Mouse (Mus musculus) left cerebral cortex, adult 18-20 months (tissue): Measurements from ENCODE around the gene Slx4ip. TPM values are rescaled to one million over a fixed set of nuclear protein-coding genes. Genes with fewer than 3 reads are reported as not detected.

Experiments used
- DNase-seq, 2 experiments: peaks; one replicate each; pipeline ENCODE4 v3.0.0; 2021 to 2022; ENCODE audit warnings: low spot score in 2 of 2, mixed read lengths in 1 of 2
- total RNA-seq, 2 experiments: library from RNA; stranded (reverse); gene quantifications; 2 replicates each; pipeline ENCODE4 v1.2.3; 2021

The Slx4ip gene
- total RNA-seq, 2 experiments from 2014 or later, result 8.1 to 8.3 TPM

DNA sequence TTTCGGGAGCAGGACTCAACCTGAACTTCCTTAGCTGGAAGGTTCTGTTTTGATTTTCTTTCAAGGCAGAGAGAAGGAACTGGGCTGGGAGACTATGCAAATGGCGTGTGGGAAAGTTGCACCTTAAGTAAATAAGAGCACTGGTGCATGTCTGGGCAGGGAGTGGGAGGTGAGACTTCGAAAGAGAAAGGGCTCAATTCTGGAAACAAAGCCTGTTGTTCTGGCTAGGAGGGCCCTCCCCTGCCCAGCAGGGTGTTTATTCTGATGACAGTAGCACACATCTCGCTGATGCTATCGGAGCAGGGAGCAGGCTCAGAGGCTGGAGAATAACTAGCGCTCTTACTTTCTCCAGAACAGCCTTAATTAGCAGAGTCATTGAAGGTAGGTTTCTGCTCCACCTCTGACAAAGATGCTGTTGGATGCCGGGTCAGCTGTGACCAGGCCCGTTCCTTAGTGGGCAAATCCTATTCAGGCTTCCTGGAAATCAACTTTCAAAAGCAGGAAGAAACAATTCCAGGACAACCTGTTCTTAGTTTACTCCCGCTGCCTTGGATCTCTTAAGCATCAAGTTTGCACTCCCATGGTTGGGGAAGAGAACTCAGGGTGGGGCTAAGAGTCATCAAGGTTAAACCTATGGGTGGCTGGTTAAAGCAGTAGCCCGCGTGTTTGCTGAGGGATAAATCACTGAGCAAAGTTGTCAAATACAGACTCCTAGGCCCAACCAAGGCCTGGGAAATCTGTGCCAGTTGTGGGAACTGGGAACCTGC is 207.4 kb downstream of the Slx4ip start:
- no peak for DNase-seq

DNA sequence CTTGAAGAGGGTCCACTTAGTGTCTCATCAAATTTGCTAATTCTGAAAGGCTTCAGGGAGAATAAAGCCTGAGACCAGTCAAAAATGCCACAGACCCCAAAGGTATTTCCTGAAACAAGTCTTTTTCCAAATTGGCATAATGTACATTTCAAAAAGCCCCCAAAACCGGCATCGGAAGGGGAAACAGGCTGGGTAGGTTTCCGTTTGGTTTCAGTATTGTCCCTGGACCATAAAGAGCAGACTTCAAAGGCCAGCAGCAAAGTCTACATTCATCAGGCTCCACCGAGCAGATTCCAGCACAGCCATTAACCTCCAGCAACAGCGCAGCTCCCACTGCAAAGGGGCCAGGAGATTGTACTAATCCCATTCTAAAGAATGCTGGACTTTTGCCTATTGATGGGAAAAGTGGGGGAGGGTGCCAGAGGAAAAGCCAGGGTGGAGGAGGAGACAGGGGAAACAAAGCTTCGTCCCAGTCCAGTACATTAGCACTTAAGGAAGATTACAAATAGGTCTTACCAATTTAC is 208.3 kb downstream of the Slx4ip start:
- no peak for DNase-seq

DNA sequence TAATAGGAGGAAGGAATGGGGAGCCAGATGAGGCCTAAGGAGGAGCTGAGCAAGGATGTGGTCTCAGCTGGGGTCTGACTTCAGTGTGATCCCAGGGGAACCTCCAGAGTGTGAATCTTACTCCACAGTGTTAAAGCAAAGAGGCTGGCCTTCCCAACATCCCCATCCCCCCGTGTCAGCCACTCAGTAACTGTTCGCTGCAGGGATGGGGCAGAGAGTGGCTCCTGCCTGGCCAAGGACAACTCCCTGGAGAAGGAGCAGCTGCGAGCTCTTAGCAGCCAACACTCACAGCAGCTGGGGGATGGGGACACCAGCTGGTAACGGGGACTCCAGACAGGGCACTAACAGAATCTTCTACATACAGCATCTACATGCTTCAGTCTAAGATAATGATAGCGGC is 210.1 kb downstream of the Slx4ip start:
- no peak for DNase-seq

DNA sequence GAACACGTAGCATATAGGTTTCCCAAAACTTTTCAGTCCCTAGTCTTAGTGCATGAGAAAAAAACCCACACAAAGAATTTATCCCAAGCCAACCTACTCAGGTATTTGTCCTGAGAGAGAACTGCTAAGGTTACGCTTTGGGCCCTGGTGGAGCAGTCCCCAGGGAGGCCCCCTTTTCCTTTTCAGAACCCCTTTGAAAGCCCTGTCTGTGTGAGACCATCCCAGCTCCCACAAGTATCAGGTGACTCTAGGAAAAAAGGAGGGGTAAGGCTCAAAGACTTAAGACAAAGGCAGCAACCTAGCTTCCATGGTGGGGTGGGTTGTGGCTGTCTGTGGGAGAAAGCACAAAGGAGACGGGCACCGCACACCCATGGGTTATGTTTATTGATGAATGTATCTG is 216.2 kb downstream of the Slx4ip start:
- no peak for DNase-seq

DNA sequence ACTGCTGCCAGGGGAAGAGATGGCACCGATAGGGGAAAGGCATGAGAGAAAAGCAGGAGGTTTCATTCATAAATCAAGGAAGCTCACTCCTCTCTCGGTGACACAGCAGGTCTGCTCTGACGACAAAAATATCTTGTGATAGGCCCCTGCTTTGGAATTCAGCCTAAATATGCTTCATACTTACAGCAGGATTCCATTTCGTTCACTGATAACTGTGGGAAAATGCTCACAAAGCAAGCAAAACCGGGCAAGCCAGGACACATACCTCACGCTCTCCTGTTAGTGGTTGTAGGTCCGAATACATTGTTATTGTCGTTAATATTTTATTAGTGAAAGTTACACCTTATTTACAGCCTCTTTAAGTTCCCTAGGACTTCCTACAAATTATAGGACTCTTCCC is 216.9 kb downstream of the Slx4ip start:
- no peak for DNase-seq

DNA sequence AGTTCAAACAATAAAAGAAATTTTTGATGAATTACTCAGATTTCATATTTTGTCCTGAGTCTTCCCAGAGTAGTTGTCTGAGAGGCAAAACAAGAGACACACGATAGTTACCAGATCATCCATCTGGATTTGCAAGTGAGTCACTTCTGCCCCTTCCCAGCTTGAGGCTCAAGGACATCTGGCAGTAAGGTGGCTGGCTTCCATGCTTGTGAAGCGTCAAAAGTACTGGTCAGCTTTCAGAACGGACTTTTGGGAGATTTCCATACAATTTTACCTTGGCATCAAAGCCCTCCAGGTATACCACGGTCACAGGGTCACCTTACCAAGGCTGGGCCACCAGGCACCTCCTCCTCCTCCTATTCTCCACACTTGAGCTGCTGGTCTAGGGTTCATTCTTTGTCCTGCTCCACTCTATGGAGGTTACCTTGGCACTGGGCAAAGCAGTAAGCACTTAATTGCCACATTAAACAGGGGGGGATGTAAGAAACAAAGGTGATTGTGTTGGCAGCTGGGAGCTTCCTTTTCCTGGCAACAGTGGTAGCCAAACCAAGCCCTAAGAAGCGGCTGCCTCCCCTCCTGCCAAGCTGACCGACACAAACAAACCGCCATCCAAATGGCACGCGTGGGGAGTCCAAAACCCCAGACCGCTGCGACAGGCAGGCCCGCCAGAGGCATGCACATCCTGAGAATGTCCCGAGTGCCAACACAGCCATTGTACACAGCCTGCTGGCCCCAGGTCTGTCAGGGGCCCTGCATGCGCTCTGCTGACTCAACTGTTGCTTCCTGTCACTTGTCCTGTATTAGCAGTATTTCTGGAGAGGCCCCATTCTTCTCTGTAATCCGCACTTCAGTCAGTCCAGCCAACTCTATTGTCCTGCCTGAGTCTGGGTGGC is 218.5 kb downstream of the Slx4ip start:
- no peak for DNase-seq

DNA sequence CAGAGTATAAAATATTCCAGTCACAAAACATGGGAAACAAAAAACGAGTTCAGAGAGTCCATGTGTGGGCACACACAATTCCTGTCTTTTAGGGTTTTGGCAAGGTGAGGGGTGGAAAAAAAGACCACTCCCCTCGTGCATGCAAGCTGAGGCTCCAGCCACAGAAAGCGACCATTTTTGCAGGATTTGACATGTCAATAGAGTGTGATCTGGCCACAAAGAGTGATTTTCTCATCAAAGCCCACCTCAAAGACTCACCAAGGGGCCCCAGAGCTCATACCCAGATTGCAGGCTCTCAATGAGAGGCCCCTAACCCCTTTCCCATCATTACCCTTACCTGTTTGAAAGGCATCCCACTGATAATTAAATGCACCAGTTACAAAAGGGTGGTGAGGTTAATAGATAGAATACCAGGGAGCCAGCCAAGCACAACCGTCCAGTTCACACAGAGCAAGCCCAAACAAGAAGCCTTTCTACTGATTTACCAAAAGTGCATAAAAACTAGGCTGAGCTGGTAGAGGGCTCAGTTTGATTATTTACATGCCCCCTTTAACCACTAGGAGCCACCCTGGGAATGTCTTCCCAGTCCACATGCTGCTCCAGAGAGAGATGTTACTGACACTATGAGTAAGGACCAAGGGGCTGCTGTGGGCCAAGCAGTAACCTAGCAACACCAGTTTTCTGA is 219.3 kb downstream of the Slx4ip start:
- no peak for DNase-seq

DNA sequence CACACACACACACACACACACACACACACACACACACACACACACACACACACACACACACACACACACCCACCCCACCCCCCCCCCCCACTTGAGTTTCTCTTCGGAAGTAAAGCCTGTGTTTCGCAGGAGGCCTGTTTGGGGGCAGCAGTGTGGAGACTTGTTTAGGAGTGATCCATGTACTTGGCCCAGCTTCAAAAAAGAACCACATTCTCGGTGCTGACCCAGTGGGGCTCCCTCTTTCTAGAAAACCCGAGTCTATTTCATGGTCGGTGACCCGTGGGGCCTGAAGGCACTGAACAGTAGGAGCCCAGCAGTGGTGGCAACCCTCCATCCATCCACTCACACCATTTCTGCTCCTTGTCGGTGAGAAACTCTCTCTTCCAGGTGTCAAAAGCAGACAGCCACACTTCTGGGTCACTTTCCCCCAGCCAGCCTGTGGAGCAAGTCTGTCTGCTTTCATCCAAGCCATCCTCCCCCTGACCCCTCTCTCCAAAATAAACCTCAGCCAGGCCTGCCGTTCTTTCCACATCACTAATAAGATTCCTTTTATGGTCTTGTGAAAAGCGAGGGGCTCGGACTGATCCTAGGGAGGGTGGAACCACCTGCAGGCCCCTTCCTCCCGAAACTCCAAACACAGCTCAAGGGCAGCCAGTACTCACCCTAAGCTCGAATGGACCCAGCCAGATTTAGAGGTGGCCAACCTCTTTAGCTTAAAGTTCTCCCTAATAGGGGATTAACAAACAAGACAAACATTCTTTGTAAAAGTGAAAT is 222.5 kb downstream of the Slx4ip start:
- DNase-seq, result no peak

DNA sequence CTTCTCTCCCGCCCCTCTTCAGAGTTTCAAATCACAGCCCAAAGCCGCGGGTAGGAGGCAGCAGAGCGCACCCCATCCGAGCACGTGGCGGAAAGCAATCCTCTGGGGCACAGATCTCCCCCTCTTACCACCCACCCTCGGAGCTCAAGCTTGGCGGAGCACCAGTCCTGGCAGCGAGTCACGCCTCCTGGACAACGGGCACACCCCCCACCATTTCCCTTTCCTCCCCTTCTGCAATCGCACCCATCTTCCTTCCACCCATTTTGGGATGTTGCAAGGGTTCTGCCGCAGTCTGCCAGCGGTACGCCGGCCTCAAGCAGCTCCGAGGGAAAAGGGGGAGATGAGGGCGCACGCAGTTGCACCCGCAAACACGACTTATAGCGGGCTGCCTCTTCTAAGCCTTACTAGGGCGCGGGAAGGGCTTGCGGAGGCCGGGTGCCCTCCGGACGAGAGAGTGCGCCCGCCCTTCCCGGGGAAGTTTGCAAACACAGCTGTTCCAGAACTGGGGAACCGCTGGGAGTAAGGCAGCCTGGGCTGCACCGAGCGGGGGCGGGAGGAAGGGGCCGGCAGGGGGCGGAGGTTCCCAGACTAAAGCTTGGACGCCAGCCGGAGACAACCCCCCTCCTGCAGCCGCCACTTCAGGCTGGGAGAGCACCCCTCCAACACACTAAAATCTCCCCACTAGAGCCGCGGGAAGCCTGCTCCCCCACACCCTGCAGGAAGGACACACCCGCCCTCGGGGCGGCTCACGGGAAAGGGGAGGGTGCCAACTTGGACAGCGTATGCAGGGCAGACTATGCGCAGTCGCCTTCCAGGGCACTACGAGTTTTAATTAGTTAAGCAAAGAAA is 223.5 kb downstream of the Slx4ip start:
- DNase-seq, result peak; percentile 55 to 61

DNA sequence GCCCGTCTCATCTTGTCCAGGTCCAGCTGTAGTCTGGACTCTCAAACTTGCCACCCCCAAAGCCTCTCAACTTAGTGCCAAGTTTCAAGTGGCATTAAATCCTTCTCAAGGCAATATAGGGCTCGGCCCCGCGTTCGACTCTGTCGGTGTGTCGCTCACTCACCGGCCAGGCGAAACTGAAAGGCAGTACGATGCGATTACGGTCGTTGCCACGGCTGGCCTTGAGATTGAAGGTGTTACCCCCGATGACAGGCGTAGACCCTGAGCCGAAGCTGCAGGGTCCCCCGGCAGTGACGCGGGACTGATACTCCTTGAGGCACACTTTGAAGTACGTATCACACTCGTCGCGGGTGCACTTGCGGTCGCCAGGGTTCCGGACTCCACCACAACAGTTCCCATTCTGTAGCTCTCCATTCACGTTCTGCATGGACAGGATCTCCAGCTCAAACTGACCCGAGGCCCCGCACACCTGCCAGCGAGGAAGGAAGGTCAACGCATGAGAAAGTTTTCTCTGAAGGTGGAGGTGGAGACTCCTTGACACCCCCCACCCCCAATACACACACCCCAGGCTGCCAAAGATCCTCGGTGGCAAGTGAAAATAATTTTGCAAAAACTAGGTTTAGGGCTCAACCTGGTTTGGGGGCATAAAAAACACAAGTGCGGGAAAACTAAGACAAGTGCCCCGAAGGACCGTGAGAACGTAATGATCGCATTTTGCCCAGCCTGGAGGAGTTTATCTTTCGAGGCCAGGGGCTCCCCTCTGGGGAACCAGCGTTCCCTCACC is 224.4 kb downstream of the Slx4ip start:
- no peak for DNase-seq

DNA sequence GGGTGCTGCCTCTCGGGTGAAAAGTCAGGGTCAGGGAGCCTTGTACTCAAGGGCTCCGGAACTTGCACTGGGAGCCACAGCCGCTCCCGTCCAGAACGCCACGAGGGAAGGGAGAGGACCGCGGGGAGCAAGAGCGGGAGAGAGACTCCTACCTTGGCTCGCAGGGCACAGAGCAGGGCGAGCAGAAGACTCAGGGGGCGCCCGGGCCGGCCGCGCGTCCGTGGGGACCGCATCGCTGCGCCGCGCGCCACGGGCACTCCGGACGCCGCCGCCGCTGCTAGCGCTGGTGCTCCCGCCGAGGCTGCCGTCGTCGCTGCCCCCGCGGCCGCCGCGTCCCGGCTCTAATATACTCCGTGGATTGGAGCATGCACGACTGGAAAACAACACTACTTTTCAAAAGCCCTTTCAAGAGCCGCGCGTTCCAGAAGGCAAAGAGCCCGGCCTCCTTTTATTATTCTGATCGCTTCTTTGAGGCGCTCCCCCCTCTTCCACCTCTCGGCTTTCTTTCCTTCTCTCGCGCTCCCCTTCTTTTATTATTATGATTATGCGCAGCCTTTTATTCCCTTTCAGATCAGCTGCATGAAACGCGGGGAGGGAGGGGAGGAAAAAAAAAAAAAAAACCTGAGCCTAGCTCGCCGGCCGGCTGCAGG is 225.1 kb downstream of the Slx4ip start, which contains the start of gene Jag1:
Gene Jag1, minus strand, starts transcription at position 620 of the 650 bp plus-strand sequence.
- peak in 1 of 2 experiments; percentile 20 for DNase-seq

DNA sequence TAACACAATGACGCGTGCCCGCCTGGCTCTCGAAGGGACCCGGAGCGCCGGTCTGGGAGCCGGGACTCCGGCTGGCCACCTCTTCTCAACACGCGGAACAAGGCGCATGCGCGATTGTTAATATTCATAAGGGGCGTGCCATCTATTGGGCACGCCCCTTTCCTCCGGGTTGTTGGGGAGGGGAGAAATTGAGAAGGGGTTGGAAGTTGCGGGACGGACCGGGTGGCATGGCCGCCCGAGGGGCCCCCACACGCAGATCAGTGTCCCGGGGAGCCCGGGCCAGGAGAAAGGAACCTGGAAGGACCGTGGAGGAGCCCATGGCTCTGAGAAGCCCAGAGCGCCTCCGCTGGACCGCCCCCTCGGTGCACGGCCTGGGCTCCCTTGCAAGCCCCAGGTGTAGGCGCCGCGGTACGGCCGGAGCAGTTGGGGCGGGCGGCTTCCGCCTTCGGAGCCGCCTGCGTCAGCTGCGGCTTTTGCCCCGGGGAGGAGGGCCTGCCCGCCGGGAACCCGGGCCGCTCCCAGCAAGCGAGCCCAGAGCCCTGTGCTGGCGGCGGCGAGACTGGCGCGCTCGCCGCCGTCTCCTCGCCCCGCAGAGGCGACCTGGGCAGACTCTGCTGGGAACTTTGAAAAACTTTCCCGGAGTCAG is 225.8 kb downstream of the Slx4ip start:
- DNase-seq, result peak; percentile 53 to 55

DNA sequence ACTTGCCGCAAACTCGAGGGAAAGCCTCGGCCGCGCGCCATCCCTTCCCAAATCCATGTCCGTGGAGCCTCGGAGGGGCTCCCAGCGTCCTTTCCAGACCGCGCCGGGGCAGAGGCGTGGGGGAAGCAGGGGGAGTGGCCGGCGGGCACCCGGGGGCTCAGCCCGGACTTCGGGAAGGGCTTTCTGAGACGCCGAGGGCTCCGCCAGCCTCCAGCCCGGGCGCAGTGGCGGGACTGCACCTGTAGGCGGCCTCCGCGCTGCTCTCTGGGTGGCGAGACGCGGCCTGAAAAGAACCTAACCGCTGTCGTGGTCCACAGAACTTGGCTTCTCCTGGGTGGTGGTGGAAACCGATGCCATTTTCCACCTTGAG is 226.3 kb downstream of the Slx4ip start:
- DNase-seq, result peak; percentile 50 to 60

Other genes starting within 250 kb of the Slx4ip start
- gene Snap25, start 177.8 kb upstream of the Slx4ip start, total RNA-seq, result 1,000 to 10,000 TPM; 3,274 to 3,529 TPM
- 10 to 100 TPM; 26.9 to 32.8 TPM for gene AL731706.2, start 5.5 kb upstream of the Slx4ip start, total RNA-seq
- 10 to 100 TPM; 14.1 to 20.4 TPM for gene AL731706.1, start 171 bp downstream of the Slx4ip start, total RNA-seq
- 10 to 100 TPM; 28.5 to 29.5 TPM for gene Mkks, start 171 bp downstream of the Slx4ip start, total RNA-seq
- gene Jag1, start 225.4 kb downstream of the Slx4ip start, total RNA-seq, result 1 to 10 TPM; 5.6 to 6.7 TPM